17 mouse cellular contexts compared by ENCODE assay signal in genomic region chr12:105899294-105899909, GRCm38 (mm10).
DNase-seq lines count a peak whose midpoint lies in the region; ATAC-seq lines count a peak whose summit lies in the region.
"Had no signal": no experiment of that assay in that cellular context is flagged by ENCODE, and none has a peak within 500 bp of the region (broad histone marks: within the 10 kb centered on the region; RNA-seq: fewer than 3 reads in every experiment).

No protein-coding gene starts in this region.

- no peak overlapping the region for H3K4me3 ChIP-seq in forebrain, embryonic 11.5 days (ENCODE audit: low read depth, low read length)
- no peak overlapping the region for H3K4me3 ChIP-seq in hindbrain, embryonic 13.5 days
- no peak overlapping the region for H3K4me3 ChIP-seq in midbrain, embryonic 16.5 days (ENCODE audit: low read depth, low read length)
- H3K4me3 ChIP-seq: heart, embryonic 13.5 days; limb, embryonic 10.5 days; liver, embryonic 13.5 days; stomach, embryonic 15.5 days had no signal

- peak overlapping the region; percentile 26 for H3K4me2 ChIP-seq in forebrain, embryonic 11.5 days (ENCODE audit: low read depth, low read length, severe bottlenecking)
- peak overlapping the region; percentile 13; the same call in 1 of the 2 replicates for H3K4me2 ChIP-seq in hindbrain, embryonic 13.5 days
- no peak overlapping the region; the same call in 1 of the 2 replicates for H3K4me2 ChIP-seq in midbrain, embryonic 16.5 days (ENCODE audit: low read length)
- H3K4me2 ChIP-seq: heart, embryonic 13.5 days; liver, embryonic 13.5 days; stomach, embryonic 15.5 days had no signal

- peak; percentile 62 for ATAC-seq in forebrain, embryonic 11.5 days (replicated peaks; ENCODE audit: low FRiP score)
- ATAC-seq in hindbrain, embryonic 13.5 days (ENCODE audit: low FRiP score): peak; percentile 52
- peak; percentile 60 for ATAC-seq in midbrain, embryonic 16.5 days

- no peaks in the 10 kb centered on the region for H3K27me3 ChIP-seq in forebrain, embryonic 11.5 days (ENCODE audit: control insufficient read depth, insufficient read depth, low read length)
- no peaks in the 10 kb centered on the region for H3K27me3 ChIP-seq in hindbrain, embryonic 13.5 days
- no peaks in the 10 kb centered on the region for H3K27me3 ChIP-seq in midbrain, embryonic 16.5 days (ENCODE audit: control insufficient read depth, insufficient read depth, low read depth, low read length)
- H3K27me3 ChIP-seq: heart, embryonic 13.5 days; liver, embryonic 13.5 days; stomach, embryonic 15.5 days had no signal

- peak; percentile 8 for DNase-seq in kidney, adult 18-20 months
- DNase-seq in kidney, postnatal 14 days: no peak
- peak; percentile 78 for DNase-seq in forebrain, embryonic 11.5 days (ENCODE audit: low spot score)
- no peak for DNase-seq in spleen, postnatal 4 days (ENCODE audit: low spot score in 2 of 2)
- no peak for DNase-seq in lung, postnatal 14 days
- DNase-seq in ovary, adult 18-20 months (ENCODE audit: low spot score): no peak
- DNase-seq: adrenal gland, postnatal 25 days; cerebellum, postnatal 14 days; layer of hippocampus, adult 9-11 months; liver, embryonic 13.5 days; lung, postnatal 10 days; thymus, postnatal 36 days had no signal

- peak overlapping the region; percentile 95 for H3K27ac ChIP-seq in forebrain, embryonic 11.5 days (ENCODE audit: low read depth, low read length)
- peak overlapping the region; percentile 76 for H3K27ac ChIP-seq in hindbrain, embryonic 13.5 days
- H3K27ac ChIP-seq in midbrain, embryonic 16.5 days (ENCODE audit: low read length): peak overlapping the region; percentile 63
- H3K27ac ChIP-seq: heart, embryonic 13.5 days; limb, embryonic 10.5 days; liver, embryonic 13.5 days; stomach, embryonic 15.5 days had no signal

- H3K4me1 ChIP-seq in forebrain, embryonic 11.5 days (replicated peaks; ENCODE audit: control insufficient read depth, insufficient read depth, low read length): peaks cover 6% of the 10 kb centered on the region
- H3K4me1 ChIP-seq in hindbrain, embryonic 13.5 days (replicated peaks): peaks cover 43% of the 10 kb centered on the region
- peaks cover 10% of the 10 kb centered on the region for H3K4me1 ChIP-seq in midbrain, embryonic 16.5 days (ENCODE audit: control insufficient read depth, insufficient read depth, low read length)
- H3K4me1 ChIP-seq: liver, embryonic 13.5 days; stomach, embryonic 15.5 days had no signal

- H3K36me3 ChIP-seq in forebrain, embryonic 11.5 days (ENCODE audit: control insufficient read depth, insufficient read depth, low read length): no peaks in the 10 kb centered on the region
- H3K36me3 ChIP-seq in hindbrain, embryonic 13.5 days: no peaks in the 10 kb centered on the region; the same call in 1 of the 2 replicates
- H3K36me3 ChIP-seq in midbrain, embryonic 16.5 days (ENCODE audit: control insufficient read depth, insufficient read depth, low read length): no peaks in the 10 kb centered on the region
- H3K36me3 ChIP-seq: heart, embryonic 13.5 days; limb, embryonic 10.5 days; liver, embryonic 13.5 days; stomach, embryonic 15.5 days had no signal

- H3K9me3 ChIP-seq in forebrain, embryonic 11.5 days (ENCODE audit: control insufficient read depth, low read length): peaks cover 30% of the 10 kb centered on the region
- H3K9me3 ChIP-seq in hindbrain, embryonic 13.5 days: peaks cover 31% of the 10 kb centered on the region
- H3K9me3 ChIP-seq in midbrain, embryonic 16.5 days (replicated peaks; ENCODE audit: control insufficient read depth, low read length, poor library complexity, severe bottlenecking): peaks cover 9% of the 10 kb centered on the region; the same call in 1 of the 2 replicates

- 53% methylated on average over 9 of the region's 9 CpGs for WGBS in forebrain, embryonic 11.5 days
- 48% methylated on average over 9 of the region's 9 CpGs for WGBS in hindbrain, embryonic 13.5 days
- 44% methylated on average over 9 of the region's 9 CpGs for WGBS in midbrain, embryonic 16.5 days

- peak overlapping the region; percentile 21; the same call in 1 of the 2 replicates for H3K9ac ChIP-seq in forebrain, embryonic 11.5 days (ENCODE audit: low read length)
- no peak overlapping the region for H3K9ac ChIP-seq in hindbrain, embryonic 13.5 days
- no peak overlapping the region for H3K9ac ChIP-seq in midbrain, embryonic 16.5 days (ENCODE audit: low read depth, low read length)
- H3K9ac ChIP-seq: heart, embryonic 13.5 days; liver, embryonic 13.5 days; stomach, embryonic 15.5 days had no signal

Comparison
In these comparisons a context has a peak if more than half of its experiments do, and no peak if none do; other contexts are left out.
1. DNase-seq: peak in kidney, adult 18-20 months (single experiment) and forebrain, embryonic 11.5 days (single experiment); none in kidney, postnatal 14 days (single experiment), spleen, postnatal 4 days (0 of 2), lung, postnatal 14 days (single experiment) and ovary, adult 18-20 months (single experiment).
2. Peak in every context shown above with its lines, with median percentiles within 50 percentile points of each other: ATAC-seq and H3K27ac ChIP-seq.